Mouse (Mus musculus): ENCODE results near the gene Chad.

- TF ChIP-seq CTCF (conservative IDR thresholded peaks at IDR 0.05; ENCODE audit: low read length), result no peak
- no peak for TF ChIP-seq NANOG (IDR thresholded peaks at IDR 0.05; ENCODE audit: borderline replicate concordance, low read length)
- TF ChIP-seq POU5F1 (IDR thresholded peaks at IDR 0.05; ENCODE audit: borderline replicate concordance, low read length), result no peak
Observed at GRCm38 (mm10) chr11:94521219-94521843, 43.5 kb upstream of the Chad start, which contains the start of gene Mycbpap.

Measured in E14TG2a.4 (cell line).